Mouse (Mus musculus) c-Kit-positive CD71-positive TER-119-positive erythroid progenitor cells, embryonic 14.5 days (primary cell): ENCODE results near the gene Fbln2.
"Not testable (repeated sequence)": the region's sequence is repeated elsewhere in the genome, so short reads cannot be mapped to it uniquely, and the experiment has no call there.

Source experiments
- DNase-seq: peaks from one replicate; pipeline ENCODE4 v3.0.0-alpha.2; 2013; ENCODE audit warnings: low spot score

Gene Fbln2

DNA sequence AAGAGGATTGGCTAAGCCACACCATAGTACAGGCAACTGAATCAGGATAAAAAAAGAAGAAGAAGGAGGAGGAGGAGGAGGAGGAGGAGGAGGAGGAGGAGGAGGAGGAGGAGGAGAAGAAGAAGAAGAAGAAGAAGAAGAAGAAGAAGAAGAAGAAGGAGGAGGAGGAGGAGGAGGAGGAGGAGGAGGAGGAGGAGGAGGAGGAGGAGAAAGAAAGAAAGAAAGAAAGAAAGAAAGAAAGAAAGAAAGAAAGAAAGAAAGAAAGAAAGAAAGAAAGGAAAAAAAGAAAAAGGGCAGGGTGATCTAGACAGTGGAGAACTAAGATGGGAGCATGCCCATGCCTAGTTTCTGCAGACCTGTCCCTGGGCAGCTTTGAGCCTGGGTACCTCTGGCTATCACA lies at the start of gene Fbln2:
Gene Fbln2, plus strand, starts transcription at position 301 of the 400 bp plus-strand sequence.
- not testable (repeated sequence) for DNase-seq

- peak; percentile 95 for DNase-seq
Measured at GRCm38 (mm10) chr6:91163195-91163911, 48.9 kb upstream of the Fbln2 start.

DNA sequence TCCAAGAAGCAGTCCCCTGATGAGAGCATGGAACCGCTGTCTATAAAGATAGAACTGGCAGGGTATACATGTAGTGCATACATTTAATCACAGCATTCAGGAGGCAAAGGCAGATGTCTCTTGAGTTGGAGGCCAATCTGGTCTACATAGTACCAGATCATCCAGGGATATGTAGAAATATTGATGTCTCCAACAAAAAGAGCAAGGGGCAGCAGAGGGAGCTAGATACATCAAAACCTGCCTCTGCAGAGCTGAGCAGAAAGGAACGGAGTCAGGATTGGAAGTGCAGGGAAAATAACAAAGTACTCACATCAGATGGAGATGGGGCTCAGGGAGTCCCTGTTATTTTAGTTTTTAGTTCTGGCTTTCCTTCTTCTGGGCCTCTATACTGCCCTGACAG lies 47.7 kb upstream of the Fbln2 start:
- DNase-seq: no peak

DNA sequence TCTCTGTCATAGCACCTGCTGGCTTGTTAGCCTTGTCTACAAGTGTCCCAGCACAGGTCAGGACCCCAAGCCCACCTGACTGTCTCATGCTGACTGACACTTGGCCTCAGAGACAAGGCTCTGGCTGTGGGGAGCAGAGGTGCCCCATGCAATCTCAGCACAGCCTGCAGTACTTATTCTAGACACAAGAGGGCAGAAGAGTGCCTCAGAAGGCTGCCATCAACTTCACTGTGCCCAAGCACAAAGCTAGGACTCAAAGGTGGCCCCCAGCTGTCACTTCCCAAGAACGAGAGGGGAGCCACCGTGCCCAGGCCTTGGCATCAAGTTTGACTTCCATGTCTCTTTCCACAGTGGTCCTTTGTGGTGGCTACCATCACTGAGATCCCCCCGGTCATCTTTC lies 47.0 kb upstream of the Fbln2 start:
- peak; percentile 88 for DNase-seq

DNA sequence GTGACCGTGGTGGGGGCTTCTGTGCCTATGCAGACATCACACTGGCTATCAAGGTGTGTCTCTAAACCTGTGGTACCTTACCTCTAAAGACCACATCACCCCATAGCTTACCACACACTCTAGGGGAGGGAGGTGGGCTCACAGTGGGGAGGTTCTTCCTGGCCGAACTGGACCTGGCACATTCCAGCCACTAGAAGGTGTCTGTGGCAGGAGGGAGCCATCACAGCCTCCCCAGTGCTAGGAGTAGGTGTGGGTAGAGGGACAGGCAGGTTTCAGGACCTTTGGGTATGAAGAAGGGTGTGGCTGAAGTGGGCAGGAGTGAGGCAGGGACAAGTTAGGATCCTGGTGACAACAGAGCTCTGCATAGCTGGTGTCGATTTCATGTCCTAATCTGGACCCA lies 44.4 kb upstream of the Fbln2 start:
- no peak for DNase-seq

DNA sequence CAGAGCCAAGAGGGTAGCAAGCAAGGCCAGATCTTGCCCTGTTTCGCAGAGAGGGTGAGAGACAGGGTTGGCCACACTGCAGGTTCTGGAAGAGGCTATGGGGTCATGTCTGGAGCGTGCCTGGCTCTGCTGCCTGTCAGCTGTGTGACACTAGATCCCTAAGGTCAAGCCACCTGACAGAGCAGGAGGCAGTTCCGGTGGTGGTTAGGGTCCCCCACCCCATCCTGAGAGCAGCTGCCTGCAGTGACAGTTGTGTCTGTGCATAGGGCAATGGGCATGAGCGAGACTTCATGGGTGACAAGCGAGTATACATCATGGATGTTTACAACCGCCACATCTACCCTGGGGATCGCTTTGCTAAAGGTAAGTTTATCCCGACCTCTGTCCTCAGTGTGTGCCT lies 43.1 kb upstream of the Fbln2 start:
- no peak for DNase-seq

DNA sequence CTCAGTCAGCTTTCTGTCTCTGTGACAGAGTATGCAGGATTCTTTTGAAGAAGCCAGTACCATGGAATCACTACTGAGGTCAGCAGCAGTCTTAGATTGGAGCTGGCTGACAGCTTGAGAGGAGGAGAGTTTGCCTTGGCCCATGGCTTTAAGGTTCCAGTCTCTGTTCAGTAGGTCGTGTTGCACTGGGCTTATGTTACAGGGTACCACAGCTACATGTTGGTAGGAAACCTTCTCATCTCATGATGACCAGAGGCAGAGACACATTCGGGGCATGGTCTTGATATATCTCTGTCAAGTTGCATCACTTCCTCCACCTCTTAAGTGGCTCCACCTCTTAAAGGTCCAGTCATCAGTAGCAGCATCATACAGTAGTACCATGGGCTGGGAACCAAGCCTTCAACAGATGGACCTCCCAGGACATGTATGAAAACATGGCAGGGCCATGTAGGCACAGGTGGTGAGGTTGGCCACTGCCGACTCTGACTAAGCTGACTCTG lies 40.8 kb upstream of the Fbln2 start:
- no peak for DNase-seq

GRCm38 (mm10) chr6:91172381-91172780 lies 39.9 kb upstream of the Fbln2 start:
- no peak for DNase-seq

- DNase-seq: no peak
Measured at GRCm38 (mm10) chr6:91173221-91173880, 38.9 kb upstream of the Fbln2 start.

DNA sequence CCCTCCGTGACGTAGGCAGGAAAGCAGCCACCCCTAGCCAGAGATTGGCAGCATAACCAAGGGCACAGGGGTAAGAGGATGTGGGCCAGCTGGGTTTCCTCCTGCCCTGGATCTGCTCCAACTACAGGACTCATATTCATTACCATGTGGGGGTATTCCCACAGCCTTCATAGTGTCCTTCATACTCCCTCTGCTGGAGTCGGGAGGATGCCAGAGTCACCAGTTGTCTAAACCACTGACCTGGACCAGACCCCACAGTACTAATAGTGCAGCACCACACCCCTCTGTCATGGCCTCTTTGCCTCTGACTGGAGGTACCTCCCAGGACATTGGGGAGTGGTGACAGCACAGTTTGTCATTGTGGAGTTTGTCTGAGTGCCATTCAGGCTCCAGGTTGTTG lies 38.0 kb upstream of the Fbln2 start:
- DNase-seq: no peak

DNA sequence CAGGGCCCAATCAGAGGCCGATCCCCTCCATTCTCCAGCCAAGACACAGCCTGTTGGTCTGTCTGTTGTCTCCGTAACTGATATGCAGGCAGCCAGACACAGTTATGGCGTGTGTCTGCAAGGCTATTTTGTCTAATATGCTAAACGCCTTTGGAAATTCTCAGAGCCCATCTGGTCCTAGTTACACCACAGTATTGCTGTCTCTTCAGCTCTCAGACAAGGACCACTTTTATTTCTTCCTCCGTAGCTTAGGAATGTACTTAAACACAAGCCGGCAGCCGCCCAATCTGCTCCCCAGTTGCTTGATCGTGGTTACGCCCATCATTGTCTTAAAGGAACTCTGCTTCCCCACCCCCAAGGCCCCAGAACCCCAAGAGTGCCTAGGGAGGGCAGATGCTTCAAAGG lies 31.5 kb upstream of the Fbln2 start:
- DNase-seq: no peak

- DNase-seq: no peak
Measured at GRCm38 (mm10) chr6:91181320-91181719, 30.9 kb upstream of the Fbln2 start.

DNA sequence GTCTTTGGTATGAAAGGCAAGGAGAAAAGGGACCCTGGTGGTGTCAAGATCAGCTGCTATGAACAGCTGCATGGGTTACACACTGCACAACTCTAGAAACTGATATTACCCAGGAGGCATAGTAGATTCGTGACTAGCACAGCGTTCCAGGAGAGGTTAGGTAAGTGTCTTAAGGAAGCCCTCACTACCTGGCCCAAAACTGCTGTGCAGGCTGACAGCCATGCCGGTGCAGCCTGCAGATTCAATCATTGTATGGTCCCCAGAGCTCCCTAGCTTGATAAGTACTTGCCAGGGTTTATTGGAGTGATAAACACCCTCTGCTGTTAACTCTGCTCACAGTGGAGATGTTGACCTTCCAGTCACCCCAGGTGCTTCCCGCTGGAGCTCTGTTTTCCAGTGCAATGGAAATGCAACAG lies 30.2 kb upstream of the Fbln2 start:
- DNase-seq: no peak

DNA sequence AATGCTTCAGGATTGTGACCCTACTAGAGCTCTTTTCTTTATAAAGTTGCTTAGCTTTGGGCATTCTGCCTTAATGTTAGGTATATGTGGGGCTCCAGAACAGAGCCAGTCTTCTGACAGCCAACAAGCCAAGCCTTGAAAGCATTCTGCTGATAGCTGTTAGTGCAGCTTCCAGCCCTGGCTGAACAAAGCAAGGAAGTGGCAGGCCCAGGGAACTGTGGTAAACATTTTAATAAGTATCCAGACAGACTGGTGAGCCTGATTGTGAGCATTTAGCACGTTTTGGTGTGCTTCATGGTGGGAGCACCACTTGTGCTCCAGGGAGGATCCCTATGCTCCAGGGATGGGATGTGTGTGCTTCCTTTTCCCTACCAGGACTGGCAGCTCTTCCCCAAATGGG lies 29.2 kb upstream of the Fbln2 start:
- no peak for DNase-seq

GRCm38 (mm10) chr6:91183980-91184379 lies 28.3 kb upstream of the Fbln2 start:
- DNase-seq: no peak

GRCm38 (mm10) chr6:91184776-91185175 lies 27.5 kb upstream of the Fbln2 start:
- DNase-seq: no peak

- no peak for DNase-seq
Measured at GRCm38 (mm10) chr6:91185502-91185901, 26.8 kb upstream of the Fbln2 start.

GRCm38 (mm10) chr6:91186161-91186931 lies 25.9 kb upstream of the Fbln2 start:
- DNase-seq: no peak

- DNase-seq: no peak
Measured at GRCm38 (mm10) chr6:91186934-91187333, 25.3 kb upstream of the Fbln2 start.

GRCm38 (mm10) chr6:91187871-91188270 lies 24.4 kb upstream of the Fbln2 start:
- no peak for DNase-seq

- DNase-seq: no peak
Measured at GRCm38 (mm10) chr6:91189971-91190370, 22.3 kb upstream of the Fbln2 start.

- no peak for DNase-seq
Measured at GRCm38 (mm10) chr6:91191465-91191864, 20.8 kb upstream of the Fbln2 start.

DNA sequence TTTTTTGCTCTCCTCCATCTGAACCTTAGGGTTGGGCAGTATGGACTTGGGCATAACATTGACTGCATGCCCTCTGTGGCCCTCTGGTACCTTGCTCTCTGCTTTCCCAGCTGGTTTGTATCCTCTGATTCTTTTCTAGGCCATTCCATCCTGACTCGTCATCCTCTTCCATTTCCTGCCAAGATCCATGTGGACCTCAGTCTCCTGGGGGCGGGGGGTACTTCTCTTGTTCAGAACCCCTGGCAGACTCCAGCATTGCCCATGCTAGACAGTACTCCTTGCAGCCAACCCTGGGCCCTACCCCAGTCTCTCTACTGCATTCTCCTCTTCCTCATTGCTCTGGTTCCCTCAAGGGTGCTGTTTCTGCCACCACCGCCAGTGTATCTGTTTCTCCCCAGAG lies 19.8 kb upstream of the Fbln2 start:
- no peak for DNase-seq
